Mouse (Mus musculus) small intestine, adult 2 months (tissue): Measurements from ENCODE around the gene H2-T22. TPM values are rescaled to one million over a fixed set of nuclear protein-coding genes. Genes with fewer than 3 reads are reported as not detected.
A peak's percentile ranks its signal among the peaks of the same experiment; 100 is the strongest.
"Not testable (repeated sequence)": the region's sequence is repeated elsewhere in the genome, so short reads cannot be mapped to it uniquely, and the experiment has no call there.

ENCODE experiments used
- H3K27ac ChIP-seq: fragments of 200-500 bp; 2 replicates; pipeline ENCODE4 v1.5.1; 2012; ENCODE audit warnings: low read depth, low read length, control low read depth, inconsistent platforms; ENCODE audit not compliant: insufficient read depth
- H3K27me3 ChIP-seq: fragments of 200-500 bp; 2 replicates; pipeline ENCODE4 v1.6.1; 2012; ENCODE audit warnings: mild to moderate bottlenecking, moderate library complexity, low read length, inconsistent platforms; ENCODE audit not compliant: control insufficient read depth, insufficient read depth
- H3K36me3 ChIP-seq: fragments of 200-500 bp; 2 replicates; pipeline ENCODE4 v1.6.1; 2012; ENCODE audit warnings: mild to moderate bottlenecking, low read length, control low read depth, inconsistent platforms; ENCODE audit not compliant: control insufficient read depth, insufficient read depth
- H3K4me1 ChIP-seq: fragments of 200-500 bp; 2 replicates; pipeline ENCODE4 v1.6.1; 2012; ENCODE audit warnings: low read length, inconsistent platforms, mixed read lengths; ENCODE audit not compliant: control insufficient read depth, insufficient read depth, insufficient read length
- H3K4me3 ChIP-seq: fragments of 200-500 bp; 2 replicates; pipeline ENCODE4 v1.5.1; 2012; ENCODE audit warnings: low read depth, mild to moderate bottlenecking, control low read depth, inconsistent platforms, low read length, moderate library complexity
- CTCF ChIP-seq: fragments of 200-500 bp; IDR thresholded peaks from 2 replicates; pipeline ENCODE4 v1.5.1; 2012; ENCODE audit warnings: low read depth, mild to moderate bottlenecking, control low read depth, inconsistent platforms, low read length, moderate library complexity, mixed read lengths; ENCODE audit not compliant: insufficient replicate concordance, insufficient read length; ENCODE audit errors: extremely low read depth
- POLR2A ChIP-seq: fragments of 200-500 bp; IDR thresholded peaks from 2 replicates; pipeline ENCODE4 v1.6.1; 2012; ENCODE audit warnings: low read depth, mild to moderate bottlenecking, control low read depth, inconsistent platforms, low read length, moderate library complexity
- WGBS: fragments of 180-500 bp; shearing (Covaris S2); methylation state at CpG from one replicate; pipeline ENCODE4 v1.1.7; 2018; 5-methylcytosine and 5-hydroxymethylcytosine counted together
- polyA plus RNA-seq: library from polyadenylated mRNA; depleted of rRNA; stranded (reverse); fragments of >200 nt; gene quantifications from 2 replicates; pipeline ENCODE4 v1.2.3, GENCODE M21; 2012

Gene H2-T22
- polyA plus RNA-seq, 1 experiment, result 60.5 TPM

- Histone ChIP-seq H3K4me3 (peak within 1 kb of the TSS; percentile 72), H3K36me3 (peaks cover 13% of the 10 kb centered on the region), H3K27ac (peak within 1 kb of the TSS; percentile 78)
- WGBS, result under 1% methylated on average over 25 of the region's 25 CpGs
- not testable (repeated sequence) for H3K4me1 ChIP-seq, H3K27me3 ChIP-seq
- TF ChIP-seq POLR2A, result peak; percentile 90
These were observed 10.1 kb downstream of the H2-T22 start, which contains the start of gene H2-T23 for GRCm38 (mm10) chr17:36032351-36032875. H2-T23 (minus strand) TSS chr17:36032855.

- peaks cover 11% of the 10 kb centered on the region for H3K36me3 ChIP-seq
- H3K4me3 ChIP-seq, result peak overlapping the region; percentile 72
- H3K4me1 ChIP-seq, H3K27me3 ChIP-seq: not testable (repeated sequence)
- WGBS, result 1% methylated on average over 40 of the region's 40 CpGs
- peak overlapping the region; percentile 78 for H3K27ac ChIP-seq
- TF ChIP-seq CTCF, result peak; percentile 64; the same call in 1 of the 2 replicates
These were observed 10.8 kb downstream of the H2-T22 start for GRCm38 (mm10) chr17:36031583-36032331.

- Histone ChIP-seq H3K4me3 (peak overlapping the region; percentile 72), H3K27ac (peak overlapping the region; percentile 20; the same call in 1 of the 2 replicates)
These were observed 11.6 kb downstream of the H2-T22 start for GRCm38 (mm10) chr17:36030703-36031582.

DNA sequence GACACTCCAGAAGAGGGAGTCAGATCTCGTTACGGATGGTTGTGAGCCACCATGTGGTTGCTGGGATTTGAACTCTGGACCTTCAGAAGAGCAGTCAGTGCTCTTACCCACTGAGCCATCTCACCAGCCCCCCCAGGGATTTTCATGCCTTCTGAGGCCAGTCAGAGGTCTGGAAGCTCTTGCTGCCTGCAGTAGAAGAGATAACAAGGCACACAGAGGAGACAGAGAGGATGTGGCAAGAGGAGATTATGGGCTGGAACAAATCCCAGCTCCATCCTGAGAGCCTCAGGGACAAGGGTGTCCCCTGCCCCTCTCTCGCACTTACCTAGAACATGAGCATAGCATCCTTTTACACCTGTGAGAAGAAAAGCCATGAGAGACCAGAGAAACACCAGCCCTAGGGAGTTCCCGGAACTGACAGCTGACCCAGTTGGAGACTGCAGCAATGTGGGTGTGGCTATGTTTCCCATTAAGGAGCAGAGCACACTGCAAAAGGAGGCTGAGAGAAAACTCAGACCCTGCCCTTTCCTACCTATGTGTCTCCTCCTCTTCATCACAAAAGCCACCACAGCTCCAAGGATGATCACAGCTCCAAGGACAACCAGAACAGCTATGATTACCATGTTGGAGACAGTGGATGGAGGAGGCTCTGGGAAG lies 12.4 kb downstream of the H2-T22 start:
- H3K27me3 ChIP-seq, H3K36me3 ChIP-seq, H3K4me1 ChIP-seq, H3K27ac ChIP-seq: not testable (repeated sequence)
- peak overlapping the region; percentile 72; the same call in 1 of the 2 replicates for H3K4me3 ChIP-seq
- WGBS, result 73% methylated on average over 4 of the region's 4 CpGs

More at GRCm38 (mm10) chr17:36030703-36031582, 11.6 kb downstream of the H2-T22 start:
- H3K4me1 ChIP-seq, H3K36me3 ChIP-seq, H3K27me3 ChIP-seq: not testable (repeated sequence)
- 69% methylated on average over 8 of the region's 8 CpGs for WGBS

- WGBS, result 90% methylated on average over 7 of the region's 7 CpGs
- H3K27ac ChIP-seq, result no peak overlapping the region
These were observed 13.5 kb downstream of the H2-T22 start for GRCm38 (mm10) chr17:36028879-36029619.

GRCm38 (mm10) chr17:36027663-36028062 lies 14.9 kb downstream of the H2-T22 start:
- Histone ChIP-seq H3K4me3 (no peak overlapping the region), H3K27me3 (no peaks in the 10 kb centered on the region), H3K4me1 (peaks cover 16% of the 10 kb centered on the region), H3K27ac (no peak overlapping the region), H3K36me3 (peaks cover 9% of the 10 kb centered on the region)
- TF ChIP-seq CTCF (no peak), POLR2A (no peak)
- WGBS, result 84% methylated on average over 4 of the region's 4 CpGs

More at GRCm38 (mm10) chr17:36028879-36029619, 13.5 kb downstream of the H2-T22 start:
- Histone ChIP-seq H3K36me3 (peaks cover 9% of the 10 kb centered on the region), H3K4me3 (no peak overlapping the region), H3K27me3 (no peaks in the 10 kb centered on the region), H3K4me1 (peaks cover 6% of the 10 kb centered on the region)
- TF ChIP-seq CTCF, result no peak
- no peak for TF ChIP-seq POLR2A
